Mouse (Mus musculus) midbrain, embryonic 16.5 days (tissue): ENCODE results near the gene Frmpd3. TPM values are rescaled to one million over a fixed set of nuclear protein-coding genes. Genes with fewer than 3 reads are reported as not detected.

Source experiments
- ATAC-seq: fragments of 200-750 bp; cut with Nextera tagmentation; 2 replicates; pipeline ENCODE4 v1.8.0; 2017; ENCODE audit warnings: moderate TSS enrichment
- H3K27ac ChIP-seq: fragments of 300-500 bp; sonication (generic); 2 replicates; pipeline ENCODE4 v1.5.1; 2014; ENCODE audit warnings: mild to moderate bottlenecking, low read length, mixed read lengths
- H3K27me3 ChIP-seq: fragments of 300-500 bp; sonication (generic); 2 replicates; pipeline ENCODE4 v1.6.1; 2014; ENCODE audit warnings: low read depth, low read length, mixed read lengths; ENCODE audit not compliant: control insufficient read depth, insufficient read depth
- H3K36me3 ChIP-seq: fragments of 300-500 bp; sonication (generic); 2 replicates; pipeline ENCODE4 v1.6.1; 2014; ENCODE audit warnings: mild to moderate bottlenecking, low read length, moderate library complexity, mixed read lengths; ENCODE audit not compliant: control insufficient read depth, insufficient read depth
- H3K4me1 ChIP-seq: fragments of 300-500 bp; sonication (generic); 2 replicates; pipeline ENCODE4 v1.6.1; 2014; ENCODE audit warnings: mild to moderate bottlenecking, low read length, mixed read lengths; ENCODE audit not compliant: control insufficient read depth, insufficient read depth
- H3K4me2 ChIP-seq: fragments of 300-500 bp; sonication (generic); 2 replicates; pipeline ENCODE4 v1.6.1; 2014; ENCODE audit warnings: mild to moderate bottlenecking, low read length, mixed read lengths
- H3K4me3 ChIP-seq: fragments of 300-500 bp; sonication (generic); 2 replicates; pipeline ENCODE4 v1.5.1; 2014; ENCODE audit warnings: low read depth, mild to moderate bottlenecking, low read length, moderate library complexity, mixed read lengths
- H3K9ac ChIP-seq: fragments of 300-500 bp; sonication (generic); 2 replicates; pipeline ENCODE4 v1.6.1; 2014; ENCODE audit warnings: low read depth, low read length, mixed read lengths
- H3K9me3 ChIP-seq: fragments of 300-500 bp; sonication (generic); replicated peaks from 2 replicates; pipeline ENCODE4 v1.6.1; 2014; ENCODE audit warnings: mild to moderate bottlenecking, low read length, mixed read lengths; ENCODE audit not compliant: control insufficient read depth, poor library complexity, severe bottlenecking
- WGBS: fragments of 180-500 bp; shearing (Covaris S2); extraction: QIAGEN DNeasy Blood & Tissue Kit; methylation state at CpG from one replicate; pipeline ENCODE4 v1.1.7; 2014; 5-methylcytosine and 5-hydroxymethylcytosine counted together
- polyA plus RNA-seq: library from polyadenylated mRNA; unstranded; fragments of >200 nt; fragmentation: Nextera tagmentation; extraction: Ambion mirVana; gene quantifications from 2 replicates; pipeline ENCODE4 v1.2.1, GENCODE M21; 2015

The Frmpd3 gene
- polyA plus RNA-seq, 1 experiment from 2014 or later: 5.2 TPM

GRCm38 (mm10) chrX:140402904-140403303 is 60.8 kb downstream of the Frmpd3 start:
- Histone ChIP-seq H3K27ac (no peak overlapping the region), H3K36me3 (no peaks in the 10 kb centered on the region), H3K9me3 (no peaks in the 10 kb centered on the region), H3K4me2 (no peak overlapping the region), H3K4me1 (no peaks in the 10 kb centered on the region), H3K4me3 (no peak overlapping the region), H3K27me3 (peaks cover 4% of the 10 kb centered on the region), H3K9ac (no peak overlapping the region)
- ATAC-seq: no peak
- 64% methylated on average over 4 of the region's 4 CpGs for WGBS

- H3K9me3 ChIP-seq: no peaks in the 10 kb centered on the region
- no peaks in the 10 kb centered on the region for H3K36me3 ChIP-seq
- H3K4me3 ChIP-seq: no peak overlapping the region
- peak; percentile 51 for ATAC-seq
- H3K27me3 ChIP-seq: peaks cover 4% of the 10 kb centered on the region
- no peak overlapping the region for H3K9ac ChIP-seq
- H3K4me2 ChIP-seq: no peak overlapping the region
- 39% methylated on average over 3 of the region's 4 CpGs for WGBS
- no peak overlapping the region for H3K27ac ChIP-seq
- no peaks in the 10 kb centered on the region for H3K4me1 ChIP-seq
Measured at GRCm38 (mm10) chrX:140406079-140406478, 64.0 kb downstream of the Frmpd3 start.

GRCm38 (mm10) chrX:140406501-140406900 is 64.4 kb downstream of the Frmpd3 start:
- Histone ChIP-seq H3K36me3 (no peaks in the 10 kb centered on the region), H3K9ac (no peak overlapping the region), H3K27ac (no peak overlapping the region), H3K4me3 (no peak overlapping the region), H3K4me2 (no peak overlapping the region), H3K4me1 (no peaks in the 10 kb centered on the region), H3K27me3 (peaks cover 4% of the 10 kb centered on the region), H3K9me3 (no peaks in the 10 kb centered on the region)
- ATAC-seq: no peak

- no peaks in the 10 kb centered on the region for H3K9me3 ChIP-seq
- no peak for ATAC-seq
- H3K27ac ChIP-seq: no peak overlapping the region
- H3K4me1 ChIP-seq: no peaks in the 10 kb centered on the region
- H3K36me3 ChIP-seq: no peaks in the 10 kb centered on the region
- peaks cover 4% of the 10 kb centered on the region for H3K27me3 ChIP-seq
- H3K4me3 ChIP-seq: no peak overlapping the region
- WGBS: 79% methylated on average over 5 of the region's 5 CpGs
- H3K9ac ChIP-seq: no peak overlapping the region
- no peak overlapping the region for H3K4me2 ChIP-seq
Measured at GRCm38 (mm10) chrX:140407593-140407992, 65.5 kb downstream of the Frmpd3 start.

- Histone ChIP-seq H3K27me3 (no peaks in the 10 kb centered on the region), H3K9me3 (no peaks in the 10 kb centered on the region), H3K9ac (no peak overlapping the region), H3K27ac (no peak overlapping the region), H3K4me3 (no peak overlapping the region), H3K36me3 (no peaks in the 10 kb centered on the region), H3K4me2 (no peak overlapping the region), H3K4me1 (no peaks in the 10 kb centered on the region)
- ATAC-seq: no peak
- WGBS: 87% methylated on average over 4 of the region's 4 CpGs
Measured at GRCm38 (mm10) chrX:140418467-140418866, 76.4 kb downstream of the Frmpd3 start.

GRCm38 (mm10) chrX:140427124-140427523 is 85.1 kb downstream of the Frmpd3 start:
- WGBS: 81% methylated on average over 4 of the region's 4 CpGs
- no peak overlapping the region for H3K9ac ChIP-seq

GRCm38 (mm10) chrX:140428252-140428651 is 86.2 kb downstream of the Frmpd3 start:
- Histone ChIP-seq H3K4me1 (no peaks in the 10 kb centered on the region), H3K9ac (no peak overlapping the region), H3K27ac (no peak overlapping the region), H3K27me3 (no peaks in the 10 kb centered on the region), H3K9me3 (no peaks in the 10 kb centered on the region), H3K36me3 (no peaks in the 10 kb centered on the region), H3K4me2 (no peak overlapping the region), H3K4me3 (no peak overlapping the region)
- no peak for ATAC-seq
- WGBS: 71% methylated on average over 7 of the region's 8 CpGs

More at GRCm38 (mm10) chrX:140427124-140427523, 85.1 kb downstream of the Frmpd3 start:
- H3K4me1 ChIP-seq: no peaks in the 10 kb centered on the region
- H3K4me3 ChIP-seq: no peak overlapping the region
- no peaks in the 10 kb centered on the region for H3K9me3 ChIP-seq
- no peak for ATAC-seq
- no peak overlapping the region for H3K4me2 ChIP-seq
- no peaks in the 10 kb centered on the region for H3K27me3 ChIP-seq
- no peaks in the 10 kb centered on the region for H3K36me3 ChIP-seq
- no peak overlapping the region for H3K27ac ChIP-seq

- WGBS: 76% methylated on average over 5 of the region's 5 CpGs
Measured at GRCm38 (mm10) chrX:140429985-140430384, 87.9 kb downstream of the Frmpd3 start.

GRCm38 (mm10) chrX:140430506-140430905 is 88.4 kb downstream of the Frmpd3 start:
- H3K4me3 ChIP-seq: no peak overlapping the region
- no peaks in the 10 kb centered on the region for H3K27me3 ChIP-seq
- no peak overlapping the region for H3K9ac ChIP-seq
- no peaks in the 10 kb centered on the region for H3K4me1 ChIP-seq
- H3K27ac ChIP-seq: no peak overlapping the region
- 86% methylated on average over 12 of the region's 12 CpGs for whole genome bisulfite sequencing
- H3K4me2 ChIP-seq: no peak overlapping the region
- no peaks in the 10 kb centered on the region for H3K36me3 ChIP-seq
- no peaks in the 10 kb centered on the region for H3K9me3 ChIP-seq
- no peak for ATAC-seq

More at GRCm38 (mm10) chrX:140429985-140430384, 87.9 kb downstream of the Frmpd3 start:
- no peak overlapping the region for H3K4me3 ChIP-seq
- no peak for ATAC-seq
- H3K9me3 ChIP-seq: no peaks in the 10 kb centered on the region
- H3K9ac ChIP-seq: no peak overlapping the region
- H3K4me2 ChIP-seq: no peak overlapping the region
- no peaks in the 10 kb centered on the region for H3K27me3 ChIP-seq
- no peaks in the 10 kb centered on the region for H3K36me3 ChIP-seq
- H3K4me1 ChIP-seq: no peaks in the 10 kb centered on the region
- no peak overlapping the region for H3K27ac ChIP-seq
